Mouse (Mus musculus): ENCODE measurements around the gene Pxmp2. TPM values are rescaled to one million over a fixed set of nuclear protein-coding genes. Genes with fewer than 3 reads are reported as not detected.

The Pxmp2 gene
- total RNA-seq, 2 experiments from 2014 or later, result 8.0 to 8.1 TPM

GRCm38 (mm10) chr5:110232346-110232745, 53.6 kb downstream of the Pxmp2 start:
- no peak for DNase-seq (ENCODE audit: low spot score in 2 of 2)
- intact Hi-C loops (cut with DNase I), result no loop called here

- intact Hi-C loops (cut with DNase I), result no loop called here
- no peak for DNase-seq (ENCODE audit: low spot score in 2 of 2)
Measured at GRCm38 (mm10) chr5:110231638-110232037, 54.3 kb downstream of the Pxmp2 start.

- peak; percentile 92 for DNase-seq (ENCODE audit: low spot score in 2 of 2)
- intact Hi-C loops (cut with DNase I), result no loop called here
Measured at GRCm38 (mm10) chr5:110230780-110231461, 55.1 kb downstream of the Pxmp2 start, which contains the start of gene Ankle2. Gene Ankle2 (plus strand): TSS chr5:110231004.

GRCm38 (mm10) chr5:110230401-110230779, 55.6 kb downstream of the Pxmp2 start:
- no peak for DNase-seq (ENCODE audit: low spot score in 2 of 2)
- intact Hi-C loops (cut with DNase I), result no loop called here

GRCm38 (mm10) chr5:110227336-110227883, 58.6 kb downstream of the Pxmp2 start:
- intact Hi-C loops (cut with DNase I), result no loop called here

GRCm38 (mm10) chr5:110225056-110225455, 60.9 kb downstream of the Pxmp2 start:
- no peak for DNase-seq (ENCODE audit: low spot score in 2 of 2)
- intact Hi-C loops (cut with DNase I), result no loop called here

More at GRCm38 (mm10) chr5:110227336-110227883, 58.6 kb downstream of the Pxmp2 start:
- no peak for DNase-seq (ENCODE audit: low spot score in 2 of 2)

Other genes starting within 250 kb of the Pxmp2 start
- 10 to 100 TPM in 1 of 2 experiments, 1 to 10 TPM in 1; 8.1 to 10.3 TPM for gene Gm17655, start 213.7 kb downstream of the Pxmp2 start, total RNA-seq (2021)
- gene Gm35315, start 191.8 kb downstream of the Pxmp2 start, total RNA-seq (2021), result under 1 TPM; 0.25 to 0.53 TPM
- gene Plcxd1, start 186.2 kb downstream of the Pxmp2 start, total RNA-seq (2021), result 10 to 100 TPM in 1 of 2 experiments, 1 to 10 TPM in 1; 9.6 to 12.8 TPM
- gene Gtpbp6, start 178.0 kb downstream of the Pxmp2 start, total RNA-seq (2021), result 10 to 100 TPM; 80.5 to 95.6 TPM
- 10 to 100 TPM; 17.4 to 18.6 TPM for gene Zfp605, start 176.1 kb downstream of the Pxmp2 start, total RNA-seq (2021)
- gene Chfr, start 150.3 kb downstream of the Pxmp2 start, total RNA-seq (2021), result 10 to 100 TPM; 51.3 to 54.7 TPM
- gene Golga3, start 109.5 kb downstream of the Pxmp2 start, total RNA-seq (2021), result 10 to 100 TPM; 42.3 to 44.4 TPM
- gene Ankle2, start 55.2 kb downstream of the Pxmp2 start, total RNA-seq (2021), result 10 to 100 TPM; 37.5 to 46.0 TPM
- gene Pgam5, start 16.3 kb downstream of the Pxmp2 start, total RNA-seq (2021), result 10 to 100 TPM; 60.0 to 65.1 TPM
- 1 to 10 TPM; 1.3 TPM for gene Pole, start 120 bp upstream of the Pxmp2 start, total RNA-seq (2021)
- gene P2rx2, start 57.0 kb upstream of the Pxmp2 start, total RNA-seq (2021), result under 1 TPM in 1 of 2 experiments, not detected in 1; 0.23 TPM
- not detected for gene Lrcol1, start 58.5 kb upstream of the Pxmp2 start, total RNA-seq (2021)
- gene Fbrsl1, start 162.3 kb upstream of the Pxmp2 start, total RNA-seq (2021), result 10 to 100 TPM; 68.6 to 73.8 TPM